Mouse (Mus musculus): Measurements from ENCODE around the gene Lix1l. TPM values are rescaled to one million over a fixed set of nuclear protein-coding genes. Genes with fewer than 3 reads are reported as not detected.
A peak's percentile ranks its signal among the peaks of the same experiment; 100 is the strongest.
"Not testable (repeated sequence)": the region's sequence is repeated elsewhere in the genome, so short reads cannot be mapped to it uniquely, and the experiment has no call there.

The Lix1l gene
- total RNA-seq, 1 experiment from 2014 or later, result 29.6 TPM

GRCm38 (mm10) chr3:96583386-96583785 is 17.6 kb upstream of the Lix1l start:
- no peak for DNase-seq

DNA sequence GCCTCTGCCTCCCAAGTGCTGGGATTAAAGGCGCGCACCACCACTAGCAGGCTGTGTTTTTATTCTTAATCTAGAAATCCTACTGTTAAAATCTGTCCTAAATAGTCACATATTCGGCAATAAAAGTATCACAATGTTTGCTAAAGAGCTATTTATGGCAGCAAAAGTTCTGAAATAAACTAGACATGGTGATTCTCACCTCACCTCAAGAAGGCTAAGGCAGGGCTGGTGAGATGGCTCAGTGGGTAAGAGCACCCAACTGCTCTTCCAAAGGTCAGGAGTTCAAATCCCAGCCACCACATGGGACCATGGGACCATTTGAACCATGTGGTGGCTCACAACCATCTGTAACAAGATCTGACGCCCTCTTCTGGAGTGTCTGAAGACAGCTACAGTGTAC is 10.3 kb upstream of the Lix1l start:
- no peak for DNase-seq

GRCm38 (mm10) chr3:96593374-96593773 is 7.6 kb upstream of the Lix1l start:
- no peak for DNase-seq

- peak; percentile 97 for DNase-seq
Measured at GRCm38 (mm10) chr3:96593790-96594560, 7.0 kb upstream of the Lix1l start, which contains the start of gene Polr3gl. Gene Polr3gl (minus strand): TSS chr3:96594181.

- DNase-seq, result no peak
Measured at GRCm38 (mm10) chr3:96594851-96595250, 6.1 kb upstream of the Lix1l start.

GRCm38 (mm10) chr3:96595661-96596060 is 5.3 kb upstream of the Lix1l start:
- DNase-seq, result no peak

GRCm38 (mm10) chr3:96596228-96596707 is 4.7 kb upstream of the Lix1l start, which contains the start of gene Ankrd34a:
Gene Ankrd34a (plus strand): TSS chr3:96596636.
- peak; percentile 65 for DNase-seq

GRCm38 (mm10) chr3:96596855-96597254 is 4.1 kb upstream of the Lix1l start:
- DNase-seq, result no peak

GRCm38 (mm10) chr3:96597435-96597891 is 3.5 kb upstream of the Lix1l start:
- DNase-seq, result peak; percentile 42

GRCm38 (mm10) chr3:96598156-96599068 is 2.5 kb upstream of the Lix1l start:
- peak; percentile 82 for DNase-seq

DNA sequence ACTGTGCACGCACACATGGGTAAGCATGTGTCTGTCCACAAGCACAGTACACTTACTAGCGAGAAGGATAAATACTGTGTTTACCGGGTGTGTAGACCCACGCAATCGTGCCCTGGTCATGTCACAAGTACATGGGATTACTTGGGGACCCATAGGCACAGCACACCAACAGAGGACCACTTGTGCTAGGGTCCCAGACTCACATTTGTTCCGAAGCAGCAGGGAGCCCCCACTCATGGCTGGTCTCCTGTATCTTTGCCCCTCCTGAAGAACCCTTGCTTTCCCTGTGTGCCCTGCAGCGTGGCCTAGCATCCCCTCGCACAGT is 1.9 kb upstream of the Lix1l start:
- DNase-seq, result no peak

DNA sequence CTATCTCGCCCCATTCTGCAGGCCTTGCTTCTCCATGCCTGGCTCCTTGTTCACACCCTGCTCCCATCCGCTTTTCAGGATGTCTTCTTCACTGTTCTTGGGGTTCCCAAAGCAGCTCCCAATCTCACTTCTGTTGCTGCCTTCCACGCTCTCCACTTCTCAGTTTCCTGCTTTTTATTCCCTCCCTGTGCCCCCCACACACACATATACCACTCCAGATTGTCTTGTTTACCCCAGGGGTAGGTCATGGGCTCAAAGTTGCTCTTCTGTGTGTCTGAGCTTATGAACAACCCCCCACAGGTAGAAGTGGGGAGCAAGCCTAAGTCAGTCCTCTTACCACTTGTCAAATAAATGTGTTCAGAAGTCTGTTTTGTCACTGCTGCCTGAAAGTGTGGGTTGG is 1.5 kb upstream of the Lix1l start:
- DNase-seq, result no peak

- peak; percentile 78 for DNase-seq
Measured at GRCm38 (mm10) chr3:96601251-96601787, 370 bp downstream of the Lix1l start.

DNA sequence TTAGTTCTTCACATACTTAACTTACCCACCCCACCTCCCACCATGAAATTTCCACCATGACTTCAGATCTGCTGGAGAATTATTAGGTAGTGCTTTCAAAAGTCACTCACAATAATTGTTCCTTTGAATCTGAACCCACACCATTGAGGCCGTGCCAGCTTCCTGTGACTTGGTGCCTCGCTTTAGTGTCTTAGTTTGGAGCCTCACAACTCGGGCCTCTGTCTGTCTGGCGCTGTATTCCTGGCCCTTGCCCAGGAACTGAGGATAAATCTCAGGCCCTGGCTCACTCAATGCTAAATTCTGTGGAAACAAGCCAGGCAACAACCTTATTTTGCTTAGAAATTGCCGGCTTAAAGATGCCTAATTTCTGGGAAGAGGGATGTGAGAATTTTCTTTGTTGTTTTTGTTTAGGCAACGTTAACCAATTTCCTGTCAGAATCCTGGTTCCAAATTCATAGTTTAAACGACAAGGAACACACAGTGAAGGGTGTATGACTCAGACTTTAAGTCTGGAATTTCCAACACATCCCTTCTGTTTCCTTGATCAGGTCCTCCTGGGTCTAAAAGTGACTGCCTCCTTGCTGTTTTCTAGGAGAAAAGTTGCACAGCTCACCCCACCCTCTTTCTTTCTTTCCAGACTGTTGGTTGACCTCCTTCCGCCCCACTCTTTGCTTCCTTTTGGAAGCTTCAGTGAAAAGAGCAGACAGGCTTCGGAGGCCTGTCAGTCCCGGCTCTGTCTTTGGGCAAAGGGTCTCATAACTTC is 1.2 kb downstream of the Lix1l start:
- peak; percentile 73 for DNase-seq

- DNase-seq, result no peak
Measured at GRCm38 (mm10) chr3:96602704-96603084, 1.7 kb downstream of the Lix1l start.

- peak; percentile 39 for DNase-seq
Measured at GRCm38 (mm10) chr3:96603311-96603710, 2.4 kb downstream of the Lix1l start.

- not testable (repeated sequence) for DNase-seq
Measured at GRCm38 (mm10) chr3:96606007-96606406, 5.1 kb downstream of the Lix1l start.

DNA sequence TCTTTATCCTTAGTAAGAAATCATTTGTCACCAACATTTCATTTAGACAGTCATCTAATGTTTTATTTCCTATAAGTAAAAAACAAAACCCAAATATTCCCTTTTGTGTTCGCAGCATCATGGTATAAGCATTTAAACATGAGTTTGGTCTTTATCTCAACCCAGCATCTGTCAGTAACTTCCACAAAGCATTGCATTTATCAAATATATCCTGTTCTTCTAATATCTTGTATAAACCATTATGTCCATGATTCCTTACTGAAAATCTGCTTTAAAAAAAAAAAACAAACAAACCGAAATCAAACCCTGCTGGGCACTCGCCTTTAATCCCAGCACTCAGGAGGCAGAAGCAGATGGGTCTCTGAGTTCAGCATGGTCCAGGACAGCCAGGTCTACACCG is 5.7 kb downstream of the Lix1l start:
- DNase-seq, result no peak

DNA sequence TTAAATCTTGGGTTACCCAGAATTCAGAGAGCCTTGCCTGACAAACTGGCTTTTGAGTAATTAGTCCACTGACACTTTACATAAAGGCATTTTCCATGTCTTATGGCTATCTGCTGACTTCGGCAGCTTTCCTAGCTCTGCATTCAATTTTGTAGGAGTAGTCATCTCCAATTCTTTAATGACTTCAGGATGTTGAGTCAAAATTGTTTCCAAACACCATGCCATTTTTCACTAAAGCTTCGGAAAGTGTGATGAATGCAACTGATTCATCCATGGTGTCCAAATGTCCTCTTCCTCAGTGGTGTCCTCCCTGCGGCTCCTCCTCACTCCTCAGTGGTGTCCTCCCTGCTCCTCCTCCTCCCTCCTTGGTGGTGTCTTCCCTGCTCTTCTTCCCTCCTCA is 17.0 kb downstream of the Lix1l start:
- no peak for DNase-seq

- no peak for DNase-seq
Measured at GRCm38 (mm10) chr3:96623201-96623600, 22.3 kb downstream of the Lix1l start.

- DNase-seq, result peak; percentile 97
Measured at GRCm38 (mm10) chr3:96629729-96630600, 29.0 kb downstream of the Lix1l start, which contains the start of gene Rbm8a. Gene Rbm8a (plus strand): TSS chr3:96629933.

All from adrenal gland, postnatal 14 days (tissue).